Mouse (Mus musculus): Measurements from ENCODE around the gene Cfap45.

Cfap45 gene

GRCm38 (mm10) chr1:172518013-172518412 lies 2.6 kb upstream of the Cfap45 start:
- no peak for DNase-seq (ENCODE audit: low read depth)

DNA sequence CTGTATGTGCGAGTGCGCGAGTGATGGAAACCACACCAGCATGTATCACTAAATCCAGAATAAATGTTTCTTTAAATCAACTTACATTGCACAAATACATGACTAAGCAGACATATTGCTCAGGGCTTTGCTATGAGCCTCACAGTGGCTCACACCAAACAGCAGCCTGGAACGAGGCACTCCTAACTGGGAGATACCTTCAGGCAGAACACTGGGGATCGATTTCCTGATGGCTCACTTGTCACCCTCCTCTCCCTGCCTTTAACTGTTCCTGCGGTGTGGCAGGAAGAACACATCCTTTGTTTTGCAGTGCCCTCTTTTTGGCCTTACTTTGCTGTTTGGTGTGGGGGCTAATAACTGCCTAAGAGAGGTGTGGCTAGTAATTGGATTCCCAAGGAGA lies 957 bp upstream of the Cfap45 start:
- DNase-seq (ENCODE audit: low read depth), result no peak

GRCm38 (mm10) chr1:172522524-172522923 lies 1.9 kb downstream of the Cfap45 start:
- DNase-seq (ENCODE audit: low read depth), result no peak

- DNase-seq (ENCODE audit: low read depth), result no peak
Observed at GRCm38 (mm10) chr1:172523699-172524101, 3.1 kb downstream of the Cfap45 start.

DNA sequence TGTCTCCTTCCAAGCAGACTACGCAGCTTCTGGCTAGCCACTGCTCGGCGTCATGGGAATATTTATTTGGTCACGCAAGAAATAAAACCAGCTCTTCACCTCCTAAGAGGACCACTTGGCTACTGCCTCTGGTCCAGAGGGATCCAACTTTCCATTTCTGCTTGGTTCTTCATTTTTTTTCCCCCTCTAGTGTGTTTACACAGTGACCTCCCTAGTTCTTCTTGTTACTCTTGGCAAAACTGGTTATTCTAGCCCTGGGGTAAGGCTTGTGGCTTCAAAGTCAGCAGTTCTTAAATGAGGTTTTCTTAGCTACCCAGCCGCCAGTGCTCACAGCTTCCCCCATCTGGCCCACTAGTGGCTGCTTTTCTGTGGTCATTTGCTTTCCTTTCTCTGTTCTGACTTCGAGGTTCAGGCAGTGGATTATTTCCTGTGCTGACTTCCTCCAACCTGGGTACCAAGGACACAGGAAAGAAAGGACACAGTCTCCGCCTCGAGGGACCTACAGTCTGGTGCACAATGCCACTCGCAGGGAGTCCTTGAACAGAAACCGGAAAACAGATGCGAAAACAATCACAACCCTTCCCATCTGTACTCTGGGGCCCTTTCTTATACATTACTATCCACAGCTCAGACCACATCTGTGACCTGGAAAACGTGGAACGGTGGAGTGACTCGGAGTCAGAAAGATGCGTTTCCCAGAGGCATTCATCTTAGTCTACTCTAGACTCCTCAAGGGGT lies 4.6 kb downstream of the Cfap45 start:
- no peak for DNase-seq (ENCODE audit: low read depth)

DNA sequence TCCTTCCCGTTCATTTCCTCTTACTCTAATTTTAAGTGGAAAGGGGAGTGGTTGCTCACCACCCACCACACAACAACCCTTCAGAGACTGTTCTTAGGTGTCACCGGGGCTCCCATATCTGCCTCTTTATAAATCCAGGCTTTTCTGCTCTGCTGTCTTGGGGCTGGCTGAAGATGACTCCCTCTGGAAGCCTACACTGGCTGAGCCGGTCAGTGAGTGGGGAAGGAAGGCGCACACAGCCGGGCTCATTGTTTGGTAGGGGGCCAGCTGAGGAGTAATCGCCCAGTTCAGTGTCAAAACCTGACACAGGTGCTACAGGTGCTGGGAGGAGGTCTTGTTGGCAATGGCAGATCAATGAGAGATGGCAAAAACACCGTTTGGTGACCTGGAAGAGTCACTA lies 5.4 kb downstream of the Cfap45 start:
- DNase-seq (ENCODE audit: low read depth), result no peak

GRCm38 (mm10) chr1:172526380-172527081 lies 5.9 kb downstream of the Cfap45 start:
- DNase-seq (ENCODE audit: low read depth), result peak; percentile 55

DNA sequence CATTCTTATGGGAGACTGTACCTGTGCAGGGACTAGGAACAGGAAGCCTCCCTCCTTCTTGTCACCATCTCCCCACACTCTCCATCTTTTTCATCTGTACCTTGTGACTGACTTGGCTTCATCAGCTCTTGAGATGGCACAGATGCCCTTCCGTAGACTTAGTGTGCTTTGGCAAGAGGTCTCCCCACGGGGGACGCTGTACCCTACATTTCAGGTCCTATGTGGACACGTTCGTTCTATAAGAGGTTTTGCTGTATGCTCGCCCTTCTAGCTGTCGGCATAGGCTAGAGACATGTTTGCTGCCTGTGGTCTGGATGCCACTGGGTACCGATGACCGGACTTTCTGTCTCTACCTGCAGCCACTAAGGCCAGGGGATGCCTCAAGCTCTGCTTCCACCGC lies 6.8 kb downstream of the Cfap45 start:
- no peak for DNase-seq (ENCODE audit: low read depth)

GRCm38 (mm10) chr1:172528701-172529100 lies 8.1 kb downstream of the Cfap45 start:
- peak; percentile 56 for DNase-seq (ENCODE audit: low read depth)

DNA sequence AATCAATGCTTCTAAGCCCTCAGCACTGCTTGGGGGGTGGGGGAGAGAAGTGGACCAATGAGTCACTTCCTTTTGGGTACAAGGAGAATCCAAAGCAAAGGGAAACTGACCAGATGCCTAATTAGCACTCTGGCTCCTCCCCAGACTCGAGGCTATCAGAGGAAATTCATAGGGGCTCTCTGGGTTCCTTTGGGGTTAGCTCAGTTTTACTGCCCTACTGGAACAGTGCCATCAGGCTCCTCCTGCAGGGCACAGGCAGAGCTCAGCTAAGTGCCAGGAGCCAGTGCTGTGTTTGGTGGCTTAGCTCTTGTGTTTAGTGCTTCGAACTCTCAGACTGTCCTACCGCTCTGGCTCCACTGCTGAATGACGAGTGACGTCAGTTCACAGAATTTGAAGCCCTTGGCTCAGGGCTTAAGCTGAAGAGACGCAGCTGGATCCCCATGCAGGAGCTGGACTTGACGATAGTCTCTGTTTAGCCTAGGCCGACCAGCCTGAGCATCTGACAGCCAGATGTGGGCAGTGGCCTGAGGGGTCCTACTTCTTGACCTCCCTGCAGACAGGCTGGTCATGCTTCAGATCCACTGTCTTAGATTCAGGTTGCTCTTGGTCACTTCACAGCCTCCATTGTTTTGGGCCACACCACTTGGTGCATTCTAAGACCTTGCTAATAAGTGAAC lies 10.1 kb downstream of the Cfap45 start:
- no peak for DNase-seq (ENCODE audit: low read depth)

DNA sequence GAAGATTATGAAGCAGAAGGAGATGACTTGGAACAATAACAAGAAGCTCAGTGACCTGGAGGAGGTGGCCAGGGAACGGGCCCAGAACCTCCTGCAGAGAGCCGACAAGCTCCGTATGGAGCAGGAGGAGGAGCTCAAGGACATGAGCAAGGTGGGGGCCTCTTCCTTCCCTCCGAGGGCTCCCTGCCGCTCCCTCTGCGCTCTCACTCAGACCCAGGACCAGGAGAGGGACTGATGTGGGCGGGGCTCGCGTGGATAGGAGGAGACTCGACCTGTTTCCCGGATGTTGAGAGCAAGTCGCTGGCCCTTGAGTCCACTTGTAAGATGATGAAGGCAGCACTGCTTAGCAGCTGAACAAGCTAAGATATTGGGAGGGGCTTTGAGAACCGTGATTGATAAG lies 11.9 kb downstream of the Cfap45 start:
- no peak for DNase-seq (ENCODE audit: low read depth)

GRCm38 (mm10) chr1:172535116-172535515 lies 14.5 kb downstream of the Cfap45 start:
- no peak for DNase-seq (ENCODE audit: low read depth)

- no peak for DNase-seq (ENCODE audit: low read depth)
Observed at GRCm38 (mm10) chr1:172539827-172540226, 19.2 kb downstream of the Cfap45 start.

- no peak for DNase-seq (ENCODE audit: low read depth)
Observed at GRCm38 (mm10) chr1:172540283-172540820, 19.8 kb downstream of the Cfap45 start.

DNA sequence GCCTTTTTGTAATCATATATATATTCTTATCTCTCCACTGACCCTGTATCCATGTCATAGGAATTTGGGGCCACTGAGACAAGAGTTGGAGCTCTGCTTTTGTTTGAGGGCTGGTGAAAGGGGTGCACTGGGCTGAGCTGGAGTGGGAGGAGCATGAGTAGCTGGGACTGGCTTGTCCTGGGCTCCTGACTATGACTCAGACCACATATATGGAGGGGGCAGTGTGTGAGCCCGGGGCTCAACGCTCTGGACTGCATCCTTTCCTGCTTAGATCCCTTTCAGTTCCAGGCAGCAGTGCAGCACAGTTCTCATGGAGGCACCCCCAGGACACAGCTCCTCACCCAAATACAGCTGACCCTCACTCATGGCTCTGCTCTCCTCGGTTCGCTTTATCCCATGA lies 25.5 kb downstream of the Cfap45 start:
- DNase-seq (ENCODE audit: low read depth), result no peak

DNA sequence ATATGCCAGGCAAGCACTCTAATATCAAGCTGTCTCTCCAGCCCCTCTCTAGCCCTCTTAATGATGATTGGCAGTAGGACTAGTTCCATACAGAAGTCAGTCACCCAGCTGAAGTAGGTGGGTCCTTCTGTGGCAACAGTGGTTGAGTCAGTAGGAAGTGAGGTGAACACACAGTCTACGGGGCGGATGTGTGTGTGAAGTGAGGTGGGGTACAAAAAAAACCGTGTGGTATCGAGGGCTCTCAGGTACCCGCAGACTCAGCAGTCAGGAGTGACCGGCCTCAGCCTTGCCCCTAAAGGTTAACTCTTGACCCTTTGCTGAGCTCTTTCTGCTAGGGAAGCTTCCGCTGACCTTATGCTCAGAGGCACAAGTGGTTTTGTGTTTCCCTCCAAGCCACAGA lies 27.9 kb downstream of the Cfap45 start:
- DNase-seq (ENCODE audit: low read depth), result no peak

GRCm38 (mm10) chr1:172549314-172549713 lies 28.7 kb downstream of the Cfap45 start:
- no peak for DNase-seq (ENCODE audit: low read depth)

GRCm38 (mm10) chr1:172549717-172550116 lies 29.1 kb downstream of the Cfap45 start:
- DNase-seq (ENCODE audit: low read depth), result no peak

DNA sequence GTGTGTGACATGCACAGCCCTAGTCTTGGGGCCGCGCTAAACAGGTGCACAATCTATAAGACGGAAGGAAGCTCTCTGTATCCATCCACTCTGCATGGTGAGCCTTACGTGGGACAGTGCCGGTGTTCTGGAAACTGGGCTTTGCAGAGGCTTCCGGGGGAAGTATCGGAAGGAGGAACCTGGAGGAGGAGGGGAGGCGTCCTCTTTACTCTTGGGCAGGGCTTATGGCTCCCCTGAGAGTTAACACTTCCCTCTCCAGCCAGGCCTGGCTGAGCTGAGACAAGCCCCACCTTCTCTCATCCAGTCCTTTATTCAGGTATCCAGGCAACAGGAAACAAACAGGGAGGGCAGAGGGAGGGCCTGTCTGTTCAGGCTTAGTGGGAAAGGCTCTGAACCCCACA lies 29.9 kb downstream of the Cfap45 start:
- DNase-seq (ENCODE audit: low read depth), result no peak

DNA sequence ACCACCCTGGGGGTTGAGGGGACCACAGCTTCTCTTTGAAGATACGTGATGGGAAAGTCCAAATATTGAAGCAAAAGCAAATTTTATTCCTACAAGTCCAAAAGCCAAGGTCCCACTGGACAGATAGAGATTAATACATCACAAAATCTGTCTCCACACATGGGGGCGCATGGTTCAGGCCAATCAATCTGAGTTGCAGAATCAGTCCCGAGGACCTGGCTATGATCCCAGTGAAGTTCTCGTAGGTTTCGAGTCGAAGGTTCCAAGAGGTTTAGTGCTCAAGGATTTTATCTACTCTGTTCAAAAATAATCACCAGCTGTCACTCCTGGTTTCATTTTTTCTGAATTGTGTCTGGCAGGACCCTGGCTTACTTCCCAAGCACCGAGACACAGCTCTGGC lies 30.4 kb downstream of the Cfap45 start:
- DNase-seq (ENCODE audit: low read depth), result no peak

- DNase-seq (ENCODE audit: low read depth), result no peak
Observed at GRCm38 (mm10) chr1:172552623-172553022, 32.0 kb downstream of the Cfap45 start.

GRCm38 (mm10) chr1:172555638-172556037 lies 35.0 kb downstream of the Cfap45 start, which contains the start of gene Vsig8:
TSS of gene Vsig8 (plus strand) at chr1:172555938.
- DNase-seq (ENCODE audit: low read depth), result no peak

Data from c-Kit-positive CD71-positive TER-119-negative erythroid progenitor cells, embryonic 14.5 days (primary cell).